Mouse (Mus musculus): ENCODE results near the gene Arl5a. TPM values are rescaled to one million over a fixed set of nuclear protein-coding genes. Genes with fewer than 3 reads are reported as not detected.

Arl5a gene
- total RNA-seq, 2 experiments from 2014 or later, result 27.3 to 33.2 TPM

DNA sequence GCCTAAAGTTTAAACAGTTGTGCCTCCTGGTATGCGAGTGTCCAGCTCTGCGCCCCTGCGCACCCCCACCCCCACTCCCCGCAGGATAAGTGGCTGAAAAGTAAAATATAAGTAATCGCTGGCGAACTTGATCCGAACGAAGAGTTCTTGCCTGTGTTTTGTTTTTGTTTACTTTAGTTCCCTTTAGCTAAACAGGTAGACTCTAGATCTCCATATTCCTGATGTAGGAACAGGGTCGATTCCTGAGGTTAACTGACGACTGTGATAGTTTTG is 758 bp upstream of the Arl5a start:
- DNase-seq, result no peak
- intact Hi-C loops (cut with DNase I; ENCODE audit: low total_unique reads), result no loop called here

DNA sequence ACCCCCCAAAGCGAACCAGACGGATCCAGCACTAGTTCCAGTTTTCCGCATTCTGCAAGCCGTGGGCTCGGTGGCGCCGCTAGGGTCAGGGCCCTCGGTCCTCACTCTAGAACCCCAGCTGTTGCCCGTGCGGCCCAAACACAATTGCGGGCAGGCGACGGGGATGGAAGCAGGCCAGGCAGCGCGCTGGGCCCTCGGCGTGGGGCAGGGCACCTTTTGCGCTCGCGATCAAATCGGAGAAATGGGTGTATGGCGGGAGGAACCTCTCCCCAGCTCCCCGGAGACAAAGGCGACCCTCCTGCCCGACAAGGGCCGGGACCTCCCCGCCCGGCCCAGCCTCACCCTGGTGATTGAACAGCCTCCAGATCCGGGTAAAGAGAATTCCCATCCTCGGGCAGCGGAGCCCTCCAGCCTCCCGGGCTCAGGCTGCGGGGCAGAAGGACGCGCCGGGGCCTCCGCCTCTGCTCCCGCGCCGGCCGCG is 413 bp downstream of the Arl5a start:
- DNase-seq, result peak; percentile 63
- intact Hi-C loops (cut with DNase I; ENCODE audit: low total_unique reads), result no loop called here

DNA sequence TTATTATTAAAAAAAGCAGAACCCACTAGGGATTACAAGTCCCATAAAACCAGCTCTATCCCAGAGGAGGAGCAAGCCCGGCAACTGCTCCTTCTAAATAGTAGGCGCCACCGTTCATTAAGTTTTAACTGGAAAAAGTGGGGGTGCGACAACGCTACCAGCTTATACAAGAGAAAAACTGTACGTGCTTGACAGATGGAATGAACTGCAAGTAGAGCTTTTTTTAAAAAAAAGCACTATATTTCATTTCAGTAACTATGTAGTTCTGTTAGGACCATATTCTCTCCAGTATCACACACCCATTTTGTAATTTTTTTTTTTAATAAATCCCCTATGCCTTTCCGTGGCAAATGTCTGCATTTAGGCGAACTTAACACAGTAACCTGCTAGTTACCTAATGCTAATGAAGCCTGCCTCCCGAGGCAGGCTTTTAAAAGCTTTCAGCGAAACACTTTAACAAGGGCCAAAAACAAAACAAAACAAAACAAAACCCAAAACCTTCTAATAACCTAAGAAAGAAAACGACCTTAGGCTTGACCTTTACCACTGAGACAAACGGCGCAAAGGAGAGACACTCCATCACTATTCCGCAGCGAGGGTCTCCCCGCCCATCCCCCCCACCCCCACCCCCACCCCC is 972 bp downstream of the Arl5a start:
- DNase-seq, result no peak
- intact Hi-C loops (cut with DNase I; ENCODE audit: low total_unique reads), result no loop called here

DNA sequence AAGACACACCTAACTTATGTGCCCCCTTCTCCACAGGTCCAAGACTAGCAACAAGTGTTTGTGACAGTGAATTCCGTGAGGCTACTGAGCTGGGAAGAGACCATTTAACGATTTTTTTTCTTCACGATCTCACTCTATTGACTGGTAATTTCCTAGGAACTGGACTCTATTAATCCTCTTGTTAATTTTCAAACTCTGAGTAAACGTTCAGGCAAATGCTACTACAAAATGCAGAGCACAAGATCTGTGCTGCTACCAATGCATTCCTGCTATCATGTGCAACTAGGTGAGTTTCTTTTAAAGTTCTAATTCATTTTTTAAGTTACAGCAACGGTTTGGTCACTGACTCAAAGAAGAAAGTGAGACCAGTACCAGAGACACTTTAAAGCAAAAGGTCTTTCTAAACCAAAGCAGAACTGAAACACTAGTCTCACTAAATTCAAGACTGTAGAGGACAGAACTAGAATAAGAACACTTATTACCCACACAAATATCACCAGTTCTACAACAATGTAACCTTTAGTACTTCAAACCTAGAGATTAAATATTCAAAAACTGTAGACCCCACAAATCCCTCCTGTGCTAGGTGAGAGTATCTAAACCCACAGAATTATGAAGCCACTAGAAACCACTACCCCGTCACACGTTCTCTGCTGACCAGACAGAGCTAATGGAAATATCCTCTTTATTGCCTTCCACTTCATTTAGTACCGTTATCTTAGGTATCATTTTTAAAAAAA is 1.7 kb downstream of the Arl5a start:
- intact Hi-C loops (cut with DNase I; ENCODE audit: low total_unique reads), result no loop called here
- DNase-seq, result no peak

DNA sequence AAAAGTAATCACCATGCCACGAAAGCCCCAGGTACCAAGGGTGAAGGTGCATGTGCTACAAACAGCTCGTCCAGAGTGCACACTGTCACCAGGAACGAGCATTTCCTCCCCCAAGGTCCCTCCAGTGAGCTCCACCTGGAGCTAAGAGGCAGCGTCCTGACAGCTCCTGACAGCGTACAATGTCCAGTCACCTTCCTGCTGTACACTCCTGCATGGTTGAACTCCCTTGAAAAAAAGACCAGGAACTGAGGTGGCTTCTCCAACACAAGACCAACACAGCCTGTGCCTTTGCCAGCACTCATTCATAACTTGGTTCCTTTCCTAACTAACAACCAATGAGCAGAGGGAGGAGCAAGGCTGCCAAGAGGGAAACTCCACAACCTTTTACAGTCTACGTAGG is 3.5 kb downstream of the Arl5a start:
- intact Hi-C loops (cut with DNase I; ENCODE audit: low total_unique reads), result no loop called here
- DNase-seq, result no peak

DNA sequence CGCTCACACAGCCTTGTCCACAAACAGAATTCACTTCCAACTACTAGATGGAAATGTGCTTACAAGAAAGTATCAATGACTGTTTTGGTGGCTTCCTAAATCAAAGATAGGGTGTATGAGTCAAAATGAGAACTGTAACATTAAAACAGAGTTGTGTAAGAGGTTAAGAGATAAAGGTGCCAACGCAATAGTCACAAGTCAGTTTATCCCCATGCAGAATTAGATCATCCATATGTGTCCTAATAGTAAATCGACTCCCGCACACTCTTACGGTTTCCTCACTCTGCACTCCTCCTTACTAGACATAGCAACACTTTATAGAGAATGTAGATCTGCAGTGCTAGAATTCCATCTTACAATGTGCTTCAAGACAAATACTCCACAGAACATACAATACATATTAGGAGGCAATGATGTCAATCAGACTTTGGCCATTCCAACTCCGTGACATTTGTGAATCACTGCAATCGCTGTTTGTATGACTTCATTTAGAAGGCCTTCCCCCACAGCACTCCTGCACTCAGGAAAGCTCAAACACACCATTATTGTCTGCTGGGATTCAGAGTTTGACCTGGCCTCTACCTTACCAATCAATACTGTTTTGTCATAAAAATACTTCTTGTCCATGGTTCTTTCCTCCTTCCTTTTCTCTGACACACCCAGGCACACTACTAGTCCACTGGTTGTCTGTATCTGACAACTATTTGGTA is 4.5 kb downstream of the Arl5a start:
- intact Hi-C loops (cut with DNase I; ENCODE audit: low total_unique reads), result no loop called here
- DNase-seq, result no peak

DNA sequence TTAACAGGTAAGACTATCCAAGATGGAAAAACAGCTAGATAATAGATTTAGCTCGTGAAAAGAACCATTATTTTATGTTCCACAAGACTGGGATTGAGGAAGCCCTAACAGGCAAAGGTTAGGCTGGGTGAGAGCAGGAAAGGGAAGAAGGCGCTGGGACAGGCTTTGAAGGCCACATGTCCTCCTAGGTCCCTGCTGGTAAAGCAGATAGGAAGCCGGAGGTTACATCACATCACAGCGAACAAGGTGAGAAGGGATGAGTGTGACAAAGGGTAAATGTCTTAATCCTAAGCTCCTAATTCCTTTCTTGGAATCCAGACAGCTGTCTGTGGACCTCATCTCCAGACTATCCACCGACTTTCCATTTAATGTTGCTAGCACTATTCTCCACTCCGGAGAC is 5.4 kb downstream of the Arl5a start:
- no peak for DNase-seq
- intact Hi-C loops (cut with DNase I; ENCODE audit: low total_unique reads), result no loop called here

DNA sequence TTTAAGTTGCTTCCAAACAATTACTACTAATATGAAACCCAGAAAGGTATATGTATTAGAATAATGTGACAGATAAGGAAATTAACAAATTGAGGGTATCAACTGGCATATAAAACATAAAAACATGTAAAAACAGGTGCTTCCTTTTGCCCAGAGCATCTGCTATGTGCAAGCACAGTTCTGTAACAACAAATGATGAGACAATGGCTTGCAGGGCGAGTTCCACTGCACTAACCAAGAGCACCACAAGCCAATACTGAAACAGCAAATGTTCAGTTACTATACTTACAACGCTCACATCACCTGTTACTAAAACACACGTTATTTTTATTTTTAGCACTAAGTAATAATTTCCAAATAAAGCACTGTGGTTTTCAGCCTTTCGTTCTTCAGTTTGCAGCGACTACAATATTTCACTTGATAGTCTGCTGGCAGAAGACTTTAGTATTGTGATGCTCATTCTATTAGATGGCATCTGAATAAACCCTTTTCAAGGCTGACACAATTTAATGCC is 12.1 kb downstream of the Arl5a start:
- intact Hi-C loops (cut with DNase I; ENCODE audit: low total_unique reads), result no loop called here
- DNase-seq, result no peak

DNA sequence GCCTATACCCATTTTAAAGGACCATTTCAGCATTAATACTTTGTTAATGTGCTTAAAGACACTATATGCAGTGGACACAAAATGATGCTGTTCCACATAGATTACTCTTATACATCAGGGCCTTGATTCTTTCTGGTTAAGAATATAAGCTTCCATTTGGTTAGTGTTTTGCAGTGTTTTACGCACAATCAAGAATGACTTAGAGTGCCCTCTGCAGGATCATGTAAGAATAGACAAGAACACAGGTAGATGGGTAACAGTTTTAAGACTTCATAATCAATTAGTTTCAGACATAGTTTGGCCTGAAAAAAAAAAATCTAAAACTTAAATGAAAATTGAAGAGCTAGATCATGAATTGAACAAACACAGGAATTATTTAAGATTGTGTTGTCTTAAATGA is 18.2 kb downstream of the Arl5a start:
- DNase-seq, result no peak
- intact Hi-C loops (cut with DNase I; ENCODE audit: low total_unique reads), result loop anchor here (5.0 kb wide), 1 partner anchor 94 kb away; no protein-coding TSS in a partner anchor

DNA sequence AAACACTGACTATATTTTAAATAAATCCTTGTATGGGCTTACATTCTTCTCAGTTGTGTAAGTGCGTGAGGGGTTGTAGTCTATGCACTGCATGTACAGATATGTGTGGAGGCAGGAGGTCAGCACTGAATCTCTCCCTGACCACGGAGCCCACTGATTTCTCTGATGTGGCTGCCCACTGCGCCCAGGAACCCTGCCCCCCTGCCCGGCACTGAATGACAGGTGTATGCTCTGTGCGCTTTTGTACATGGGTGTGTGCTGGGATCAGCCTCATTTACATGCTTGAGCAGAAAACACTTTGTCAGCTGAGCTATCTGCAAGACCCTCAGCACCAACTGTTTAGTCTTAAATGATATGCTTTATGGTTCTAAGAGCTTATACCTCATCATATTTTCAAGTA is 19.5 kb downstream of the Arl5a start:
- intact Hi-C loops (cut with DNase I; ENCODE audit: low total_unique reads), result loop anchor here (5.0 kb wide), 1 partner anchor 93 kb away; no protein-coding TSS in a partner anchor
- no peak for DNase-seq

DNA sequence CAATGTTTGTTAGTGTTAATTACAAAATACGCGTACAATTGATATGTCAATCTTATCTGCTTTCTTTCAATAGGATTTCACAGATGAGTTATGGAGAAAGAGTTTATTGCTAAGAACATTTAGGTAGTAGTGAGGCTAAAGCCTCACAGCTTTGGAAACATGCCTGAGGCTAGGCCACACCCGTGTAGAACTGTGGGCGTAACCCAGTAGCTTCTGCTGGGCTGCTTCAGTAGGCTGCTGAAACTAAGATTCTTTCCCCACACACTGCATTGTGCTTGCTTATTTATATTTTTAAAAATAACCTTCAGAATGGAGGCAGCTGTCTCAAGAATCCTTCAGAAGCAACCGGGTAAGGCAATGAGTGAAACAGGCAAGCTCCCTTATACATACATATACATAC is 30.2 kb downstream of the Arl5a start:
- no peak for DNase-seq
- intact Hi-C loops (cut with DNase I; ENCODE audit: low total_unique reads), result no loop called here

DNA sequence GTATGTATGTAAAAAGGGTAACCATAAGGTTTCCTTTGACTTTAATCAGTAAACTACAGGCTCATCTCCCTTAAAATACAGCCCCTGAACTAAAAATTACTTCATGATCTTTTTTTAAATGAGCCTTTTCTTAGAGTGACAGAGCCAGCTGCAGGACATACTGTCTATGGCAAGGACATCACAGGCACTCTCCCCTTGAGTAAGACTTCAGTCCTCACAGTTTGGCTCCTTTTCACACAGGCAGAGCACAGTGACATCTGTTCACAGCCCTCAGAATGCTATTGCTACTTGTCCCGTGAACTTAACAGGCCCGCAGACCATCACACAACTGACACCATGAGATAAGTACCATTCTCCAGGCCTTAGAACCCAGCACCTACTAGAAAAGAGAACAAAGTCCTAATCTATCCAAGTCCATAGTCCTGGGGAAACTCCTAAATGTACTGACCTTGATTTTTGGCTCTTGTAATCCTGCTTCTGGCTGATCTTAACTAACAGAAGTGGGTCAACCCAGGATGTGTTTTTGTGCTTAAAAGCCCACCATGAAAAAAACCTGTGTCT is 34.2 kb downstream of the Arl5a start:
- peak; percentile 16 for DNase-seq
- intact Hi-C loops (cut with DNase I; ENCODE audit: low total_unique reads), result no loop called here

DNA sequence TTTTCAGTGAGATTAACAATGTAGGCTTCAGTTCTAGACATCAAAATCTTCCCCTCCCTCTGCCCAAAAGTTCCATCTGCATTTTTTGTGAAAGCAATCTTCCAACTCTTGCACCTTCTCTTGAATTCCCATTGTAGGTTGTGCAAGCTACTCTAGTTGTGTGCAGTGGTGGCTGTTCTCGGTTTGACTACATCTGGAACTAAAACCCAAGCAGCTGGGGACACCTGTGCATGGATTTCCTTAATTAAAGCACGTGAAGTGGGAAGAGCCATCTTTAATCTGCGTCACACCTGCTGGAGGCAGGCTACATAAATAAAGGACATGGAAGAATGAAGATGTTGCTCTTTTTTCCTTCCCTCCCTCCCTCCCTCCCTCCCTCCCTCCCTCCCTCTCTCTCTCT is 34.7 kb downstream of the Arl5a start:
- intact Hi-C loops (cut with DNase I; ENCODE audit: low total_unique reads), result no loop called here

DNA sequence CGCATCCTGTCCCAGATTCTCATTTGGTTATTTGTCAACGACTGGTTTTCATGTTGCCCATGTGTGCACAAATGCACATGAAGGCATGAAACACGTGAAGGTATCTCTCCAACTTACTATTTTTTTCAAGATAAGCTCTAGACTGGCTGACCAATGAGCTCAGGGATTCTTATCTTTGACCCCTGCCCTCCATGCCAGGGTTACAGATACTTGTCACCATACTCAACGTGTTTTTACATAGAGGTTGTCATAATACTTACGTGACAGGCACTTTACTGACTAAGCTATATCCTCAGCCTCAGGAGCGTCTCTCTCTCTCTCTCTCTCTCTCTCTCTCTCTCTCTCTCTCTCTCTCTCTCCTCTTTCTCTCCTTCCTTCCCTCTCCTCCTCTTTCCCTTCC is 38.2 kb downstream of the Arl5a start:
- no peak for DNase-seq
- intact Hi-C loops (cut with DNase I; ENCODE audit: low total_unique reads), result no loop called here

More for the DNA sequence above, 34.7 kb downstream of the Arl5a start:
- DNase-seq, result no peak

DNA sequence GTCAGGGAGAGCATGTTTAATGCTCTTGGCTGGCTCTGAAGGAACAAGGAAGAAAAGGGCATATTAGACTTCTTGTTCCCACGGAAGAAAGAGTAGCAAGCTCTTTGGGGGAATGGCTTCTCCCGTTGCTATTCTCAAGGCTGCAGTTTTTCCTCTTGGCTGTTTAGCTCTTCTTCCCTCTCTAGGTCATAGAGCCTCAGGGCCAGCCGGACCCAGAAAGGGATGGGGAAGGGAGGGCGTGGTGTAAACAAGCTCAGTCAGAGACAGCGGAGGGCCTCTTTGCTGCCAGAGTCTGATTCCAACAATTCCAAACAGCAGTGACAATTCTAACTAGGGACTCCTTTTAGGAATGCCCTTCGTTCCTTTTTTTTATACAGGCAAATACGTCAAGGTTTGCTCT is 38.7 kb downstream of the Arl5a start:
- peak; percentile 36 for DNase-seq
- intact Hi-C loops (cut with DNase I; ENCODE audit: low total_unique reads), result no loop called here

DNA sequence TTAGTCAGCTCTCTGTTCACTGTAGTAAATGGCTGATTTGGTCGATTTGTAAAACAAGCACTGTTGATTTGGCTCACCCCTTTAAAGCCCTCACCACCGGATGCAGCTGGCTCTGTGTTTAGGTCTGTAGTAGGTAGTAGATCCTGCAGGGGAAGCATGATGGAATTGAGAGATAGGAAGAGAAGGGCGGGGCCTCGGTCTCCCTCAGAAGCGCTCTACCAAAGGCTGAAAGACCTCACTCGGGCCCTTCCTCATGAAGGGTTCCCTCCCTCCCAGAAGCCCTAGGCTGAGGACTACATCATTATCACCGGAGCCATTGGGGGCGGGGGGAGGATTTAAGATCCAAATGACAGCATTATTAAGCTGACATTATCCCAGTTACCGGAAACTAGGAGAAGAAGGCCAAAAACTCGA is 45.8 kb downstream of the Arl5a start:
- no peak for DNase-seq
- intact Hi-C loops (cut with DNase I; ENCODE audit: low total_unique reads), result no loop called here

DNA sequence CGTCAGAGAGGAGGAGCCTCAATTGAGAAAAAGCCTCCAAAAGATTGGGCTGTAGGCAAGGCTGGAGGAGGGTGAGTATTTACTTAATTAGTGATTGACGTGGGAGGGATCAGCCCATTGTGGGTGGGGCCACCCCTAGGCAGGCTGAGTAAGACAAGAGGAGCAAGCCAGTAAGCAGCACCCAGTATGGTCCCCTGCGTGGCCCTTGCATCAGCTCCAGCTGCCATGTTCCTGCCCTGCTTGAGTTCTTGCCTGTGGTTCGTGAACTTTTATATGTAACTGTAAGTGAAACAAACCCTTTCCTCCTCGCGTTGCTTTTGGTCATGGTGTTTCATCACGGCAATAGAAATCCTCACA is 46.3 kb downstream of the Arl5a start, which contains the start of gene Neb:
Gene Neb (minus strand): TSS at position 27 of the 357 bp plus-strand sequence.
- DNase-seq, result no peak

DNA sequence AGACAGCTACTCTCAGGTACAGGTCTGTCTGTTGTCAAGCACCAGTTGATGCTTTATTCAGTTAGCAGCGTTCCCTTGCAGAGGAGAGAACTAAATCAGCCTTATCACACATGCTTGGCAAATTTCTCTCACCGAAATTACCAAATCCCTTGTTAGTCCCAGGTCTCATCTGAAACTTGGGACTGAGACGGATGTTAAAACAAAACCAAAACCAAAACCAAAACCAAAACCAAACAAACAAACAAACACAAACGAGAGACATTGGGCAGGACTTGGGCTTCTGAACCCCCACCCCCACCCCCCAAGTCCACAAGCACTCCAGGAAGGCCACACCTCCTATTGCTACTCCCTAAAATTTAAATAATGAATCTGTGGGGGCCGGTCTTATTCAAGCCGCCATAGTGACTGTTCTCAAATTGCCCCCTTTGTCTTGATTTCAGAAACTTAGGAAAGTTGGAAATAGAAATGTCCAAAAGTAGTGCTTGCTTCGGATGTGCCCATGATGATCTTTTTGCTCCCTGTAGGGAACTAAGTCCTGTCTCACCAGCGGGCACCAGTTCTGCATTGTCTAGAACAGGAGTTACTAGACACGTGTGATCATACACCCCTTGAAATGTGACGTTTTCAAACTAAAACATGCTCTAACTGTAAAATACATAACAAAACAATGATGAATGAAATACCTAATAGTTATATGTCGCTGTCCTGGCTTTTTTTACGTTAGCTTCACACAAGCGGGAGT is 46.8 kb downstream of the Arl5a start:
- DNase-seq, result no peak
- intact Hi-C loops (cut with DNase I; ENCODE audit: low total_unique reads), result no loop called here

More for the DNA sequence above, 46.3 kb downstream of the Arl5a start, which contains the start of gene Neb:
- intact Hi-C loops (cut with DNase I; ENCODE audit: low total_unique reads), result no loop called here

DNA sequence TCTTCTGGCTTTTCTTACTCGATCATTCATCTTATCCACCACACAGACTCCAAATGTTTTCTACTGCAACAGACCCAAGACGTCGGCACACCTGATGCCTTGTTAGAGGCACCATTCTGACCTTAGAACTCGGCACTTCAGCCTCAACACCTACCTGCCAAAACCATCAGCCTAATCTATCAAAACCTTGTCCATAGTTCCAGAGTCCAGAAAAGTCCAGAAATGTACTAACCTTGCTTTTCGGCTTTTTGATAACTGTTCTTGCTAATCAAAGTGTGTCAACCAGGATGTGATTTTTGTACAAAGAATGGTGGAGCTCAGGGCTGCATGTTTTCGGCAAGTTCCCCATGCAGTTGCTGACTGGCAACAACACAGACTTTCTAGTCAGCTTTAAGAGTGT is 50.0 kb downstream of the Arl5a start:
- intact Hi-C loops (cut with DNase I; ENCODE audit: low total_unique reads), result no loop called here
- no peak for DNase-seq

DNA sequence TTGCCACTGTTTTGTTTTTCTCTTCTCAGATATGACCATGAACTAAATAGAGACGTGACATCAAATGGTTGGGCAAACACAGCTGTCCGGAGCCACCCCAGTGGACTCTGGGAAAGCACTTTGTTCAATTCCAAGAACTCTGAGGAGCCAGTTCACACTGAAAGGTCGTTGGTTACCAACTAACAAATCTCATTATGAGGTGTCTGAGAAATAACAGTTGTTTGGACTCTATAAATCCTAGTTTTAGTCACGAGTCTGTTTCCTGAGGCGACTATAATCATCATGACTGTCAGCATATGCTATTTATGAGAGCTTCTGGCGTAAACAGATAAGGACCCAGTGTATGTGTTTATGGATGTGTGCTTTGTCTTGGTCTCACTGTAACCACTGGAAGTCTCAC is 52.2 kb downstream of the Arl5a start:
- intact Hi-C loops (cut with DNase I; ENCODE audit: low total_unique reads), result no loop called here

More for the DNA sequence above, 52.2 kb downstream of the Arl5a start:
- DNase-seq, result no peak
